Mouse (Mus musculus): ENCODE measurements around the gene Pam.

GRCm38 (mm10) chr1:97943908-97944608, 151.4 kb downstream of the Pam start:
- TF ChIP-seq CTCF (IDR thresholded peaks at IDR 0.05; ENCODE audit: borderline replicate concordance, insufficient read depth, low read length) = no peak
- no peak for TF ChIP-seq POLR2A (IDR thresholded peaks at IDR 0.05; ENCODE audit: low read depth, low read length)

Measured in embryonic fibroblast, embryonic 13.5 days (primary cell).